8 mouse cellular contexts compared by ENCODE assay signal in genomic region chr11:106788775-106789459, GRCm38 (mm10). TPM values are rescaled to one million over a fixed set of nuclear protein-coding genes. Genes with fewer than 3 reads are reported as not detected.
DNase-seq lines count a peak whose midpoint lies in the region; ATAC-seq and TF ChIP-seq lines count a peak whose summit lies in the region.

Gene Ddx5, minus strand, starts transcription at chr11:106789185.
Gene Cep95, plus strand, starts transcription at chr11:106789252.

- peak within 1 kb of the TSS; percentile 96 for H3K9ac ChIP-seq in forebrain, postnatal 0 days
- H3K9ac ChIP-seq in neural tube, embryonic 15.5 days (replicated peaks): peak within 1 kb of the TSS; percentile 99

- DNase-seq in MN1 (ENCODE audit: low spot score): peak; percentile 97
- peak; percentile 99 for DNase-seq in cerebellum, adult 8-10 months
- peak; percentile 99 for DNase-seq in forebrain, postnatal 0 days
- peak; percentile 97 for DNase-seq in heart, postnatal 4 days
- peak; percentile 90 to 96 for DNase-seq in layer of hippocampus, adult 2 months (ENCODE audit: low spot score in 2 of 2)
- DNase-seq in lung, adult 2 months: peak; percentile 93
- DNase-seq in thymus, adult 18-20 months: peak; percentile 95 to 98

- H3K9me3 ChIP-seq in forebrain, postnatal 0 days (ENCODE audit: low read length): no peaks in the 10 kb centered on the region
- H3K9me3 ChIP-seq in neural tube, embryonic 15.5 days (replicated peaks): no peaks in the 10 kb centered on the region

- peaks cover 20% of the 10 kb centered on the region for H3K36me3 ChIP-seq in forebrain, postnatal 0 days (ENCODE audit: insufficient read depth)
- peaks cover 28% of the 10 kb centered on the region for H3K36me3 ChIP-seq in neural tube, embryonic 15.5 days

- H3K4me1 ChIP-seq in forebrain, postnatal 0 days (ENCODE audit: insufficient read depth): peaks cover 10% of the 10 kb centered on the region; the same call in 1 of the 2 replicates
- H3K4me1 ChIP-seq in lung, adult 2 months (ENCODE audit: control insufficient read depth, insufficient read depth, low read length): peaks cover 2% of the 10 kb centered on the region
- peaks cover 38% of the 10 kb centered on the region for H3K4me1 ChIP-seq in neural tube, embryonic 15.5 days

- TF ChIP-seq POLR2A in lung, adult 2 months (IDR thresholded peaks at IDR 0.05; ENCODE audit: borderline replicate concordance, extremely low read depth, low read depth, low read length): peak; percentile 94; the same call in 1 of the 2 replicates

- no peaks in the 10 kb centered on the region for H3K27me3 ChIP-seq in forebrain, postnatal 0 days (ENCODE audit: insufficient read depth, low read length)
- no peaks in the 10 kb centered on the region for H3K27me3 ChIP-seq in neural tube, embryonic 15.5 days (replicated peaks)

- peak within 1 kb of the TSS; percentile 98 for H3K27ac ChIP-seq in forebrain, postnatal 0 days (ENCODE audit: low read depth, low read length)
- peak within 1 kb of the TSS; percentile 100 for H3K27ac ChIP-seq in layer of hippocampus, adult 2 months
- peak within 1 kb of the TSS; percentile 100 for H3K27ac ChIP-seq in neural tube, embryonic 15.5 days (replicated peaks)

- H3K4me2 ChIP-seq in forebrain, postnatal 0 days (ENCODE audit: low read depth): peak within 1 kb of the TSS; percentile 65
- peak within 1 kb of the TSS; percentile 63 for H3K4me2 ChIP-seq in neural tube, embryonic 15.5 days

- TF ChIP-seq CTCF in forebrain, postnatal 0 days (IDR thresholded peaks at IDR 0.05; ENCODE audit: low read depth): peak; percentile 40; the same call in 1 of the 2 replicates
- peak; percentile 36 for TF ChIP-seq CTCF in layer of hippocampus, adult 2 months (conservative IDR thresholded peaks at IDR 0.05)
- no peak for TF ChIP-seq CTCF in lung, adult 2 months (IDR thresholded peaks at IDR 0.05; ENCODE audit: insufficient read depth, low read length)

- peak; percentile 92 for ATAC-seq in forebrain, postnatal 0 days
- peak; percentile 94 for ATAC-seq in neural tube, embryonic 15.5 days (ENCODE audit: low FRiP score)

- peak within 1 kb of the TSS; percentile 85 for H3K4me3 ChIP-seq in forebrain, postnatal 0 days (ENCODE audit: low read depth, low read length)
- H3K4me3 ChIP-seq in layer of hippocampus, adult 2 months: peak within 1 kb of the TSS; percentile 89
- peak within 1 kb of the TSS; percentile 93 for H3K4me3 ChIP-seq in lung, adult 2 months (replicated peaks; ENCODE audit: extremely low read depth, low read depth, low read length)
- peak within 1 kb of the TSS; percentile 90 for H3K4me3 ChIP-seq in neural tube, embryonic 15.5 days (replicated peaks)

- WGBS in forebrain, postnatal 0 days: under 1% methylated on average over 58 of the region's 58 CpGs
- WGBS in lung, adult 2 months: under 1% methylated on average over 58 of the region's 58 CpGs
- WGBS in neural tube, embryonic 15.5 days: under 1% methylated on average over 58 of the region's 58 CpGs

RNA-seq across cellular contexts. Expression of gene Ddx5, which starts in this region (rescaled TPM):
- total RNA-seq in forebrain, postnatal 0 days (2014; rRNA removed): 462 and 530 TPM in 2 replicates
- 274 and 306 TPM in 2 replicates for polyA plus RNA-seq in forebrain, postnatal 0 days (2015; fragmentation: Nextera tagmentation; extraction: Ambion mirVana)
- total RNA-seq in heart, postnatal 4 days (2021): 100 to 1,000 TPM; 561 to 583 TPM
- total RNA-seq in layer of hippocampus, adult 2 months (2021): 100 to 1,000 TPM; 779 to 834 TPM
- polyA plus RNA-seq in lung, adult 2 months (2012; rRNA removed): 539 and 718 TPM in 2 replicates
- 337 and 338 TPM in 2 replicates for polyA plus RNA-seq in neural tube, embryonic 15.5 days (2015; fragmentation: Nextera tagmentation; extraction: Ambion mirVana)

RNA-seq across cellular contexts. Expression of gene Cep95, which starts in this region (rescaled TPM):
- total RNA-seq in forebrain, postnatal 0 days (2014; rRNA removed): 13.8 and 15.8 TPM in 2 replicates
- 4.7 and 6.9 TPM in 2 replicates for polyA plus RNA-seq in forebrain, postnatal 0 days (2015; fragmentation: Nextera tagmentation; extraction: Ambion mirVana)
- 1 to 10 TPM; 6.8 to 9.3 TPM for total RNA-seq in heart, postnatal 4 days (2021)
- 10 to 100 TPM; 13.6 to 18.8 TPM for total RNA-seq in layer of hippocampus, adult 2 months (2021)
- polyA plus RNA-seq in lung, adult 2 months (2012; rRNA removed): 1.9 and 2.9 TPM in 2 replicates
- 15.1 and 16.3 TPM in 2 replicates for polyA plus RNA-seq in neural tube, embryonic 15.5 days (2015; fragmentation: Nextera tagmentation; extraction: Ambion mirVana)

Comparison
In these comparisons a context has a peak if more than half of its experiments do, and no peak if none do; other contexts are left out.
1. Peak in every context shown above with its lines: DNase-seq, ATAC-seq, H3K4me3 ChIP-seq and H3K27ac ChIP-seq.